Mouse (Mus musculus) heart, postnatal 36 days (tissue): ENCODE results near the gene Itpripl1. TPM values are rescaled to one million over a fixed set of nuclear protein-coding genes. Genes with fewer than 3 reads are reported as not detected.
"Not testable (repeated sequence)": the region's sequence is repeated elsewhere in the genome, so short reads cannot be mapped to it uniquely, and the experiment has no call there.

Experiments used
- DNase-seq, 2 experiments: peaks; one replicate each; pipeline ENCODE4 v3.0.0; 2021 to 2022
- intact Hi-C: fragments of 180-260 bp; cut with DNase I; formaldehyde crosslinking; loops from one replicate; pipeline ENCODE4 v1.15.1; 2025
- total RNA-seq, 2 experiments: library from RNA; stranded (reverse); gene quantifications; 2 replicates each; pipeline ENCODE4 v1.2.3; 2021

Gene Itpripl1
- 10 to 100 TPM; 12.0 to 15.8 TPM for total RNA-seq

DNA sequence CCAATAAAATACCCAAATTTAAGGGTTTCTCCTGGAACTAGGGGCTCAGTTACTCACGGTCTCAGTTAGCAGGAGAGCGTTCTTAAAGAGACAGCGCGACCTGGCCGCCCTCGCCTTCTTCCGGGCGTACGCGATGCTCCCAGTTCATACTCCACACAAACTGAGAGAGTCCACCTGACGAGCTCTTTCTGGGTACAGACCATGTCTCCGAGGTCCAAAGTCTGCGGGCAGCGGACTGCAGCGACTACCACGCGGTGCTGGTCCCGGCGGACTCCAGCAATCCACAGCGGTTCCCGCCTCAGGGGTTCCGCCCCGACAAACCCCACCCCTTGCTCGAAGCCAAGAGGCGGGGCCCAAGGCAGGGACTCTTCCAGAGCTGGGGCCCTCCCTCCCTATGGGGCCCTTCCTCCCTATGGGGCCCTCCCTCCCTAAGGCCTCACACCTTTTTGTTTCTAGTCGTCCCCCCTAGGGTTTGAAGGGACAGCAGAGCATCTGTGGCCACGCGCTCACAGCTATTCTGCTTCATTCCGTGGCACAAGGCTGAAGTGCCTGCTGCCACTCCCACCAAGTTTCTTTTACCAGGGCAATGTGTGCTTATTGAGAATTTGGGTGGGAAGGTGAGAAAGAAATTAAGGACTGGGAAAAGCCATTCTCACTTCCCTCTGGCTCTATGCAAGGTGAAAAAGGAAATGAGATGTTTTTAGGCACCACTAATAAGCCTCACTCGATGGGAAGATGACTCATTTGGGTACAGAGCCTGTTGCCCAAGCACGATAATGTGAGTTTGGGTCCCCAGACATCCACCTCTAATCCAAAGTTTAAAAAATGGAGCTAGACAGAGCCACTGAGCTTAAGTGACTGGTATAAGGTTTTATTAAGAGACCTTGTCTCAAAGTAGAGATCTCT is at the start of gene Itpripl1:
Gene Itpripl1 (minus strand): TSS at position 285 of the 906 bp plus-strand sequence.
- DNase-seq, result peak; percentile 88
- intact Hi-C loops, result no loop called here

DNA sequence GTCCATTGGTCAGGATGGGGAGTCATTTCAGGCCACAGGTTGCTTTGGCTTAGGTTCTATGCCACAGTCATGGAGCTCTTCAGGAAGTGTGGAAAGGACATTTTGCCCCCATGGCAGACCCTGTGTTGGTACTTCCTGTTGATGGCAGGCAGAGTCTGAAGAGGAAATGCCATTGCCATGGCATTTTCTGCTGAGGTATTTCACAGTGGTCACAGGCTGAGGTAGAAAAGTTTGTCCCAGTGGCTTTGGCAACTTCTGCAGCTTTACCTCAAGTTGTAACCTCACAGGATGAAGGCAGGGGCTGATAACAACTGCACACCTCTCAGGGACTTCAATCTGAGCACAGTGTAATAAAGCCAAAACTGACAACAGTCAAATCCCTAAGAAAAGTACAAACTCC is 46.3 kb upstream of the Itpripl1 start:
- DNase-seq, result no peak
- intact Hi-C loops, result no loop called here

DNA sequence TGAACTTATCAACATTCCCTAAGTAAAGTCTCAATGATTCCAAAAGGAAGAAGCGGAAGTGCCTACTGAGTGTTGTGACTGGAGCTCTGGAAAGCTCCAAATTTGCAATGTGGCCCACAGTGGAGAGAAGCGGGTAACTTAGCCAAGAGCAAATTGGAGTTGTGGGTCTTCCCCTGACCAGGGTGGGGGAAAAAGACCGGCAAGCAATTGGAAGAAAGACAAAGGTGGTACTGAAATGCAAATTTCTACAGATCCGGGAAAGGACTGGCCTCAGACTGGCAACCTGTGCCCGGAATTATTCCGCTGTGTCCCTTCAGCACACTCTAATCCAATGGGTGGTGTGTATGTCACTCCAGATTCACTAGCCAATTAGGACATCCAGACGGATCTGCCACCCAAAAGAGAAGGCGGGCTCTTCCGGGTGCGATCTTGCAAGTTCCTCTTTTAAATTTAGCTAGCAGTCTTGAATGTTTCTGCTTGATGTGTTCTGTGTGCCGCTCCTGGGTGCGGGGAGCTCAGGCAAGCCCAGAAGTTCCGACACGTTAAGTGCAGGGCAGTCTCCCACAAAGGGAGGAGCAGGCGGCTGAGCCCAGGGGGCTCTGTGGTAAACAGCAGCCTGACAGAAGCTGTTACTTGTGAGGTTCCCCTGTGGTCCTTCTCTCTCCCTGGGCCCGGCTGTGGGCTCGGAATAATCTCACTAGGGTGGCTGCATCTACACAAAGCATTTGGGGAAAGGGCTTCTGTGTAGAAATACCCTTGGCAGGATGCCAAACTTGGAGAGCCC is 39.5 kb upstream of the Itpripl1 start:
- peak; percentile 68 to 81 for DNase-seq
- intact Hi-C loops, result loop anchor here (2.0 kb wide), 1 partner anchor 22 kb away; no protein-coding TSS in a partner anchor

DNA sequence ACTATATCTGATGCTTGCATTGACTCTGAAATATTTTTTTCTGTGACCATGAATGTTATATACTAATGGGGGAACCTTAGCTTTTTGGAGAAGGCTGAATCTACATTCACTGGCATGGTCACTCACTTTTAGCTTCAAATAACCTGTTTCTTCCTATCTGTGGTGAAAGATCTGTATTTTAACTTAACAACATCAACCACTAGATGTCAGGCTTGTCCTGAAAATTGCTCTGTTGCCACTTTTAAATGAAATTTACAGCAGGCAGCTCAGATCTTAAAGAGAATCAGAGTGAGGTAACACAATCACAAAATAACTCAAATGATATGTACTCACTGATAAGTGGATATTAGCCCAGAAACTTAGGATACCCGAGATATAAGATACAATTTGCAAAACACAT is 23.0 kb upstream of the Itpripl1 start:
- intact Hi-C loops, result loop anchor here (1.0 kb wide), 1 partner anchor 39 kb away; no protein-coding TSS in a partner anchor
- DNase-seq, result peak; percentile 13

DNA sequence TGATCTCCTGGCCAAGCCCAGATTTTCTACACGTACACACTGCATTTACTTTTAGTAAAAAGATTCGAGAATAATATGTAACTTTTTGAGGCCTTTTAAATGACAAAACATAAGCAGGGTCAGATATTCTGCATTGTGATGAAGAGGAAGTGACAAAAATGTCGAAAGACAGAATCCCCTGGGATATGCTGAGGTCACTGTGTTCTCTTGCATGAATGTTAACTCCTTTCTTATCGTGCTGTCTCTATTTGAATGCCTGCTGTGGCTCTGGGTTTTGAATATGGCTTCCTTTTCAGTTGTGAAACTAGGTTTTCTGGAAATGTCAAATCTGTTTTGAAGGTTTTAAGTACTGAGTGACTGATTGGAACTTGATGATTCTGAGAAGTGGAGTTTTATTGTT is 22.4 kb upstream of the Itpripl1 start:
- intact Hi-C loops, result loop anchor here (1.0 to 2.0 kb wide), 2 partner anchors 40 to 175 kb away; no protein-coding TSS in a partner anchor
- no peak for DNase-seq

DNA sequence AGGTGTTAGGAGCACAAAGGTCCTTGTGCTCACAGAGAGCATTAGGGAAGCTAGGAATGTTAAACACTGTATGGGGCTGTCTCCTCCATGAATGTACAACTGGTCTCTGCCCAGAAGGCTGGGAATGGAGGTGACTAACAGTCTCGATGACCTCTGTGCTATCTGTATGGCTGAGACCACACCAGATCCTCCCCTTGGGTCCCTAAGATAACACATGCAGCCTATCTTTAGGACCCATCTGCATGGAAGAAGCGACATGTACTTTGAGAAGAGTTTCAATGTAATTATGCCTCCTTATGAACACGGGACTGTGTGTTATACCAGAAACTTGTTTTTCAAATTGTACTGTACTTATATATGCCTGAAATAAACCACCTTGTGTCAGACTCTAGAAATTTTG is 2.5 kb upstream of the Itpripl1 start:
- intact Hi-C loops, result no loop called here
- DNase-seq, result no peak

DNA sequence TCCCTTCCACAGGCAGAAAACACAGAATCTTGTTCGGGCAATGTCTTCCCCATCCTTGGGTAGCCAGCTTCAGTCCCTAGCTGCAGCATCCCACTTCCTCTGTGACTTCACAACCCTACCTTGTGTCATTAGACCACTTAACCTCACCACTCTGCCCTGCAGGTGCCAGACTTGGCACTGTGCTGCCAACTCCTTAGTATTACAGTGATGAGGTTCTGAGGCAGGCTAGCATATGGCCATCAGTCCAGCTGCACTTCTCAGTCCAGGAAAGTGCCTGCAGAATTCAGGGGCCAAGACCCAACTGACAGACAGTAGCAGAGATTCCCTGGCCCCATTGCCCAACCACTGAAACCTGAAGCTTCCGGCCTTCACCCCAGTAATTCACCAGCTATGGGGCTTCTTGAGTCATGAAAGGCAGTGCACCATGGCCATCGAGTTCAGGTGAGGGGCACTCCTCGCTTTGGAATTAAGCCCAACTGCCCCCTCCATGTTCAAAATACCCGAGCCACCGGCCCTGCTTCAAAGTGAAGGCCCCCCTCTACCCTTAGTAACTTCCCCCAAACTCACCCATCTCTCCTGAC is 575 bp downstream of the Itpripl1 start:
- intact Hi-C loops, result no loop called here
- no peak for DNase-seq

DNA sequence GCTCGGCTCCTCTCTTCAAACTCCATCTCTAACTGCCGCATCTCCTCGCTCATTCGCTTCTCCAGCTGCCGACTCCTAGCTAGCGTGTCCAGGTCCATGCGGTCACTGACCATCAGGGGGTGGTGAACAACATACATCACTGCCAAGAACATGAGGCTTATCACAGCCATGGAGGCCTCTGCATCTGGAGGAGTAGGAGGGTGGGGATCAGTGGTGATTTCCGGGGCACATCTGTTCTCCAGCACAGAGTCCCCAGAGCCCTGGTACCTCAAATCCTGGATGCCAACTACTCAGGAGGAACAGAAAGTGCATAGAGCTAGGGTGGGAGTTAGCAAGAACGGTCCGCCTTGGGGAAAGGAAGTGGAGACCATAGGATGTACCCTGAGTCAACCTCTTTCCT is 1.2 kb downstream of the Itpripl1 start:
- peak in 1 of 2 experiments; percentile 29 for DNase-seq
- intact Hi-C loops, result no loop called here

DNA sequence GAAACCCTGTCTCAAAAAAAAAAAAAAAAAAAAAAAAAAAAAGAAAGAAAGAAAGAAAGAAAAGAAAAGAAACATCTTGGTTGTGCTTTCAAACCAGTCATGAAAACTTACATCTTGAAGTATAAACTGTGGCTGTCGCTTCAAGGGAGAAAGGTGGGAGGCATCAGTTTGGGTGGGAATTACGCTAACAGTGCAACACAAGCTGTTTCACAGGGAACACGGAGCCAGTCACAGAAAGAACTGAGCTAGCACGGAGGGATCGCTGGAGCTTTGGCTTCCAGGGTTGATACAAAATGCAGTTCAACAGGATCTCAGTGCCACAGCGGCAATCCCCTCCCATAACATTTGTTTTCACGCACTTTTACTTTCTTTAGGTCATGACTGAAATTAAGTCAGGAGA is 3.2 kb downstream of the Itpripl1 start:
- intact Hi-C loops, result no loop called here
- DNase-seq, result no peak

DNA sequence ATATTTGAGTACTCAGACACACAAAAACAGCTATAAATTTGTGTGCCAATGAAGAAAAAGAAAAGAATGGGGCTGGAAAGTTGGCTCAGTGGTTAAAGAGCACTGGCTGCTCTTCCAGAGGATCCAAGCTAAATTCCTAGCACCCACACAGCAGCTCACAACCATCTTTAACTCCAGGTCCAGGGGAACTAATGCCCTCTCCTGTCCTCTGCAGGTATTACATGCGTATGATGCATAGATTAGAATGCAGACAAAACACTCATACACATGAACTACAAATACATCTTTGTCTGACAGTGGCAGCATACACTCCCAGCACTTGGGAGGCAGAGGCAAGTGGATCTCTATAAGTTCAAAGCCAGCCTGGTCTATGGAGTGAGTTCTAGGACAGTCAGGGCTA is 3.6 kb downstream of the Itpripl1 start:
- intact Hi-C loops, result no loop called here

DNA sequence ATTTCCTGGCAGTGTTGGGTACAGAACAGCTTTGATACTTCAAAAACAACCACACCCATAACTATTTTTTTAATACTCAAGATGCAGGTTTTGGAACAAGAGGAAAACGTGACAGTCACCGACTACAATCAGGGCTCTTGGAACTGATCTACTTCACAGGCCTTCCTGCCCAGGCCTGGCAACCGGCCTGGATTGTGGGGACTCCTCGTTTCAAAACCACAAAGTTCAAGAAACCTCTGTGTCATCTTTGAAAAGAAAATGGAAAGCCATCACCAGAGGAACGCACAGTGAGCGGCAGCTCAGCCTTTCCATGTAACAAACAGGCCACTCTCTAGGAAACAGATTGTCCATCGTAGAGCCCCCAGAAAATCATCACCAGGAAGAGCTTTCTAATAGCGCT is 4.1 kb downstream of the Itpripl1 start:
- intact Hi-C loops, result no loop called here
- DNase-seq, result peak in 1 of 2 experiments; percentile 57

More for the DNA sequence above, 3.6 kb downstream of the Itpripl1 start:
- DNase-seq, result no peak

DNA sequence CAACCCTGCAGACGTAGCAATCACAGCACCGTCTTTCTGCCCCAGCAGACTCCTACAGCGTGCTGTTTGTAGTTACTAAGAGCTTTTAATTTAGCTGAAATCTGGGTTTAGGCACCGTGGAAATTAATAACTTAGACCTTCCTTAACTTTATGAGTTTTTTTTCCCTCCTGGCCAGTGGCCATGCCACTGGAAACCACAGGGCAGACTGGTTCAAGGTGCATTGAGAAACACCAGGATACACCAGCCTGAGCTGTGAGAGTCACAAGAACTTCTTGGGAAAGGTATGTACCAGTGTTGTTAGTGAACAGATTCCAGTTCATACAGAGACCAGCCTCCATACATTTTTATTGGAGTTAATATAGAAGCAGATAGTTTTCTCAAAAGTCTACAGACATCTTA is 4.8 kb downstream of the Itpripl1 start:
- DNase-seq, result no peak
- intact Hi-C loops, result no loop called here

DNA sequence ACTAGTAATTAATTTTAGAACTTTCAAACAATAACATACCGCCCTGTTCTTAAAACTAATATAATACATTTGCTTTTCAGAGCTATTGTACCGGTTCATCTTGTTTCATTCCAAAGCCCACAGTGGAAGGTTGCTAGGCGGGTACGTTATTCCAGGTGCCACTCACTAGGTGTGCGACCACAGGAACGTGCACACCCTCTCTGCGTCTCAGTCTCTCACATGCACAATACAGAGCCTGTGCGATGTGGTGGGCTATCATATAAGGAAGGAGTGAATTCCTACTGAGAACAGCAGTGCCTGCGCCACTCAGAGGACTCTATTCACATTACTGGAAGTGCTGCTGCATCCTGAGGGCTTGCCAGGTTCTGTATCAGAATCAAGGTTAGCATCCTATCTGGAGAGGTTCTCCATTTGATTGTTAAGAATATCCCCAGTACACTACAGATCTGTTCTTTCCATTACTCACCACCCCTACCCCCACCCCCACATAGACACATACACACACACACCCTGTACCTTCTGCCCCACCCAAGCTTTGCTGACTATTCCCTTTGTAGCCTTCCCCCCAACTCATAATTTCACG is 5.3 kb downstream of the Itpripl1 start:
- intact Hi-C loops, result no loop called here
- DNase-seq, result no peak

DNA sequence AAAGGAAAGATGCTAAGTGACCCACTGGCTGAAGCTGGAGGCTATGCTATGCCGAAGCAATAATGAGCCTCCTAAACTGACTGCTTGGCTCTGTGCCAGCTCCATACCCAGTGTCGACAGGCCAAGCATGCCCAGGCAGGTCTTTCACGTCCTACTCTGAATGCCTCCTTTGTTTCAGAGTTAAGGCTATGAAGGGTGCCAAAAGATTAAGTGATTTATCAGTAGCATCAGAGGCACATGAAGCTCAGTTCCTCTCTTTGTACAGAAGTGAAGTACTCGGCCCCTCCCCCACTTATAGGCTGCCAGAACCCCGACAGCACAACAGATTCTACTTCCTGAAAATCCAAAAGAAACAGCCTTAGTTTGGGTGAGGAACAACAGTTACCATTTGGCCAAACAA is 6.3 kb downstream of the Itpripl1 start:
- peak; percentile 39 to 59 for DNase-seq
- intact Hi-C loops, result no loop called here

DNA sequence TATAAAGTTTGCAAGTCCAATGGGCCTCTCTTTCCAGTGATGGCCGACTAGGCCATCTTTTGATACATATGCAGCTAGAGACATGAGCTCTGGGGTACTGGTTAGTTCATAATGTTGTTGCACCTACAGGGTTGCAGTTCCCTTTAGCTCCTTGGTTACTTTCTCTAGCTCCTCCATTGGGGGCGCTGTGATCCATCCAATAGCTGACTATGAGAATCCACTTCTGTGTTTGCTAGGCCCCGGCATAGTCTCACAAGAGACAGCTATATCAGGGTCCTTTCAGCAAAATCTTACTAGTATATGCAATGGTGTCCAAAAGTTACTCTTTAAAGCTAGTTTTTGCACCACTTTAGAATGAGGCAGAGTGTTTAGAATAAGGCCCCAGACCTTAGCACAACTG is 8.0 kb downstream of the Itpripl1 start:
- DNase-seq, intact Hi-C loops: not testable (repeated sequence)

DNA sequence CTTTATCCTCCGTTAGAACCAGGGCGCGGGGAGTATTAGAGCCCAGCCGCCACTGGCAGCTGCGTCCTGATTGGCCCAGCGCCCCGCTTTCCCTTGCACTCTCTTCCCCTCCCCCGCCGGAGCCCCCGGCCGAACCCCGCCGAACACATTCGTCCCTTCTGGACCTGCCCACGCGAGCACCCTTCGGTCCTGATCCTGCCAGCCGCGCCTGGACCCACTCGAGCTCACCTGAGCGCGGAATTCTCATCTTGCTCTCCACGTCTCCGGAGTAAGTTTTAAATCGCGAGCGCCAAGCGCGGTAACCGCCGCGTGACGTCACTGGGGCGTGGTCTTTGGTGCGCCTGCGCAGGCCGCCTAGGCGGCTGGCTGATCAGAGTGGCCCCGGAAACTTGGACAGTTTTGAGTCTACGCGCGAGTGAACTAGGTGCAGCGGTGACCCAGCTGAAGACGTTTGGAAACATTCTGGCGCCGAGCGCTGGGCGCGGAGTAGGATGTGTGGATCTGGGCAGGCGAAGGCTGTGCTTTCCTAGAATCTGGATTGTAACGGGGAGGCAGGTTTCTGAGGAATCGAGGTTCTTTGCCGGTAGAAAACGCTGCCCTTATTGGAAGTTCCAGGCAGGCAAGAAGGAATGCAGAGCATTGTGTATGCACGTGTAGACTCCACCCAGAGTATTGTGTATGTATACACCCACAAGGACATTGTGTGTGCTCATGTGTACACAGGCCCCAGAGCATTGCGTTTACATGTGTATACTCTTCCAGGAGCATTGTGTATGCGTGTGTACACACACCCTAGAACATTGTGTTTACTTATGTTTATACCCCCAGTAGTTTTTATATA is 9.4 kb downstream of the Itpripl1 start, which contains the start of gene Ncaph:
Gene Ncaph (minus strand): TSS at position 334 of the 841 bp plus-strand sequence.
- intact Hi-C loops, result loop anchor here (5.0 kb wide), 1 partner anchor 62 kb away; the partner anchor contains the start of gene Blvra
- DNase-seq, result peak; percentile 98

DNA sequence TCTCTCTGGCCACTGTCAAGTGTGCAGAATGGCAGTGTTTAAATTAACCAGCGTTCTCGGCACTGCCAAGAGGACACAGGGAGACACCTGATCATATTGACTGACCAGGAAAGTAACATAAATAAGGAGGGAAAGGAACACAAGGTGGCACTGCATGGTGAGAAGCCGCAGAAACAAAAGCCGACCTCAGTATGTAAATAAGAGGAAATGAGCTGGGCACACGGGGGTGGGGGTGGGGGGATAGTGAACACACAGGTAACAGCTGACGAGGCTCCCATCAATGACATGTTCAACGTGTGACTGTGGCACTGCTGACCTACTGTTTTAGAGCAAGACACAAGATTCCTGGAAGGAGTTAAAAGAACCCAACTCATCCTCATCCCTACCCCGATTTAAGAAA is 11.9 kb downstream of the Itpripl1 start:
- intact Hi-C loops, result loop anchor here (5.0 kb wide), 1 partner anchor 59 kb away; the partner anchor contains the start of gene Blvra
- DNase-seq, result no peak

DNA sequence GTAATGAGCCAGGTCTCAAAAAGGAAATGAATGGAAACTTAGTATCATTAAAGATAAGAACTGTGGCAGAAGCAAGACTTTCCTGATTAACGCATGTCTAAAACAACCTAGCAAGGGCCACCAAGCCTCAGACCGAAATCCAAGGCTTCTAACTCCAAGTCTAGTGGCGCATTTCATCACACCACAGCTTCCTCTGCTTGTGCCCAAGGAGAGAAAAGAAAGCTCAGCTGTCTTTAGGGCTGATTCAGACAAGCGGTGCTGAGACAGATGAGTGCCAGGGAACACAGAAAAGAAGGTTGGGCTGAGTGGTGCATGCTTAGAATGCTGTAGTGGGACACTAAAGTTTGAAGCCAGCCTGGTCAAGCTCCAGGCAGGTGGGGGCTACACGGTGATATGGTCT is 14.3 kb downstream of the Itpripl1 start:
- DNase-seq, result no peak
- intact Hi-C loops, result no loop called here

DNA sequence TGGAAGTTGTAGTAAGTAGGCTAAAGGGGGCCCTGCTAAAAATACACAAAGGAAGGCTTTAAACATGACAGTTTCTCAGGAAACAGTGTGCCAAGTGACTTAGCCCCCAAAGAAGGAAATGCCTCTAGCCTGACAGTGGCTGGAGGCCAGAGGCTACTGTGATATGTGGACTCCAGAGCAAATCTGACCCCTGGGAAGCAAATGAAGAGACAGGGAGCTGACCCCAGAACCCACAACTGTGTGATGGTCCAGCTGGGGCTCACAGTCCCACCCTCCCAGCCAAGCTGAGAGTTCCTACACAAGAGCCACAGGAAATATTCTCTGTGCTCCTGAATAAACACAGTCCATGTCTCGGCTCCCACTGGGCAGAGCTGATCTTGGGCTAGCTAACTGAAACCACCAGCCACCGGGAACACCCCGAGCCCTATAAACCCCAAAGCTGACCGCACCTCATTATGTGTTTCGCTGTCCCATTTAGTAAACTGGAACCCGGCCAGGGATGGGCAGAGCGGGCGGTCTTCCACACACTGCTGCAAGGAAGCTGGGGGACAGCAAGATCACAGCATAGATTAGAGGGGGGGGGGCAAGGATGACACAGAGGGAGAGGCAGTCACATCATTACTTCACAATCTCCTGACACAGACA is 21.5 kb downstream of the Itpripl1 start:
- peak; percentile 19 to 28 for DNase-seq
- intact Hi-C loops, result no loop called here
